Comparison of ENCODE assay signal across 16 mouse cellular contexts in the genomic region with DNA sequence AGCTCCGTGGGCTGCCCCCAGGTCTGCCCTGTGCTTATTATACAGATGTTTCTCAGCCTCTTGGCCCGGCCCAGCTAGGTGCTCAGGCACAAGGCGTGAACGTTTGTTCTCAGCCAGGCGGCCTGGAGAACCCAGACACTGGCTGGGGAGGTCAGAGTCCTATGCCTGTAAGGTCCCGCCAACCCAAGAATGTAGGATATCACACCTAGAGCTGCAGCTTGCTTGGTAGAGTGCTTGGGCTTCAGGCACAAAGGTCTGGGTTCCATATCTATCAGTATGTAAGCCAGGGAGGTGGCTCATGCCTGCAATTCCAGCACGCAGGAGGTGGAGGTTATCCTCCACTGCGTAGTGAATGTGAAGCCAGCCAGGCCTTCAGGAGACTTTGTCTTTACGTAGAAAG.
"Had no signal": no experiment of that assay in that cellular context is flagged by ENCODE, and none has a peak within 500 bp of the region (broad histone marks: within the 10 kb centered on the region; RNA-seq: fewer than 3 reads in every experiment).

No protein-coding gene starts in this region.

- H3K4me2 ChIP-seq: lung, embryonic 14.5 days; midbrain, embryonic 12.5 days; neural tube, embryonic 12.5 days; stomach, embryonic 15.5 days had no signal

- ATAC-seq: midbrain, embryonic 16.5 days had no signal

- DNase-seq: lung, adult 18-20 months; lung, embryonic 14.5 days; lung, postnatal 10 days; lung, postnatal 4 days; midbrain, embryonic 14.5 days; right cerebral cortex, postnatal 14 days; thymus, adult 2 months; thymus, postnatal 25 days; thymus, postnatal 4 days had no signal

- H3K9me3 ChIP-seq: midbrain, embryonic 10.5 days; midbrain, embryonic 12.5 days; neural tube, embryonic 12.5 days; stomach, embryonic 15.5 days had no signal

- H3K36me3 ChIP-seq: midbrain, embryonic 10.5 days; midbrain, embryonic 12.5 days; neural tube, embryonic 12.5 days had no signal

- H3K4me1 ChIP-seq: neural tube, embryonic 12.5 days; stomach, embryonic 15.5 days had no signal

- H3K4me3 ChIP-seq: midbrain, embryonic 10.5 days; midbrain, embryonic 12.5 days; myocyte; neural tube, embryonic 12.5 days; stomach, embryonic 15.5 days had no signal

- H3K9ac ChIP-seq: lung, embryonic 14.5 days; midbrain, embryonic 12.5 days; neural tube, embryonic 12.5 days; stomach, embryonic 15.5 days had no signal

- H3K27ac ChIP-seq: midbrain, embryonic 10.5 days; midbrain, embryonic 12.5 days; neural tube, embryonic 12.5 days; stomach, embryonic 15.5 days; stomach, postnatal 0 days had no signal

- H3K27me3 ChIP-seq: midbrain, embryonic 12.5 days; neural tube, embryonic 12.5 days; stomach, embryonic 15.5 days had no signal
